Mouse (Mus musculus) embryo, embryonic 10 days (tissue): ENCODE results near the gene S1pr4.

Source experiments
- DNase-seq: peaks from one replicate; pipeline ENCODE4 v3.0.0-alpha.2; 2015; ENCODE audit warnings: low spot score

S1pr4 gene

DNA sequence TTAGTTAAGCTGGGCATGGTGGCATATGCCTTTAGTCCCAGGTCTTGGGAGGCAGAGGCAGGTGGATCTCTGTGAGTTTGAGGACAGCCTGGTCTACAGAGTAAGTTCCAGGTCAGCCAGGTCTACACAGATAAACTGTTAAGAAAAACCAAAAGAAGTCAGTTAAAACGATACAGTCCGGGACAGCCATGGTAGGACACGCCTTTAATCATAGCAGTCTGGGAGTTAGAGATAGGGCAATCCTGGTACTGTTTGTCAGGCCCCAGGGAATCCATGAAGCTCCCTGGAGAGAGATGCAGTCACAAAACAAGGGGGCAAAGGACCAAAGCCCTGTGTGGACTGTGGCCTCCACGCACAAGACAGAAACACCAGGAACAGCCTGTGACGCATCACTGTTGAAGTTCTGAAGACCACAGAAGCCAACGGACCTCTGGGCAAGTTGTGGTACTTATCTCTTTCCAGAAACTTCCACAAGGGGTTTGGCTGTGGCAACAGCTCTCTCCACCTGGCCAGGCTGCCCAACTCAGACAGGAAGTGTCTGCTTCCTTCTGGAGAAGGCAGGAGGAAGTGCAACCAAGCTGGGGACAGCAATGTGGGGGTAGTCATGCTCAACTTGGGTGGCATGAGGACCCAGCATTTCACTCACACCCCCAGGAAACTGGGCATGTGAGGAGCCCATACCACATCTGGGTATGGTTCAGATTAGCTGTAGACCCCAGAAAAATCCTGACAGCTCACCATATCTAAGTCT lies 19.5 kb upstream of the S1pr4 start:
- no peak for DNase-seq

DNA sequence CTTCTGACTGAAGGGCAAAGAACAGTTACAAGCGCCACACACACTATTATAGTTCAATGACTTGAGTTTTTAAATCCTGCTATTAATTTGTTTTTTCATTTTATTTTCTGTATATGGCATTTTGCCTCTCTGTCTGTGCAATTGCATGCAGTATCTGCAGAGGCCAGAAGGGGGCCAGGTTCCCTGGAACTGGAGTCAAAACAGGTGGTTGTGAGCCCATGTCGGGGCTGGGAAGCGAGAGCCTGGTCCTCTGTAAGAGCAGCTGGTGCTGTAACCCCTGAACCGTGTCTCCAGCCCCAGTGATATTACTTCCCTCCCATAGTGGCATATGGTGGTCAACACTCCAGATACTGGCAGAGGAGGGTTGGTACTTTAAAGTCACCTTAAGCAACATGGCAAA lies 18.6 kb upstream of the S1pr4 start:
- peak; percentile 76 for DNase-seq

DNA sequence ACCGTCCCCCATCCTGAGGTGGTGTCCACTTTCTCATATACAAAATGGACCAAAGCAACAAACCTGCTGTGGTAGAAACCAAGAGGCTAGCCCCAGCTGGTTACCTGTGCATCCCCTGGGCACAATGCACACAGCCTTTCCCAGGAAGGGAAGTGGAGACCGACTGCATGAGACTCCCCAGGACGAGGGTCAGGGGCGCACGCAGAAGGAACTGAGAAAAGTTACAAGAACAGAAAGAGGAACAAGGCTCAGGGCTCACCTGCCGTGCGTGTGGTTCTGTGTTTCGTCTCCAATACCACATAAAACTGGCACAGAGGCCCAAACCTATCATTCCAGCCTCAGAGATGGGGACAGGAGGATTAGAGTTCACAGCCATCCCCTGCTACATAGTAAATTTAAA lies 17.3 kb upstream of the S1pr4 start:
- no peak for DNase-seq

DNA sequence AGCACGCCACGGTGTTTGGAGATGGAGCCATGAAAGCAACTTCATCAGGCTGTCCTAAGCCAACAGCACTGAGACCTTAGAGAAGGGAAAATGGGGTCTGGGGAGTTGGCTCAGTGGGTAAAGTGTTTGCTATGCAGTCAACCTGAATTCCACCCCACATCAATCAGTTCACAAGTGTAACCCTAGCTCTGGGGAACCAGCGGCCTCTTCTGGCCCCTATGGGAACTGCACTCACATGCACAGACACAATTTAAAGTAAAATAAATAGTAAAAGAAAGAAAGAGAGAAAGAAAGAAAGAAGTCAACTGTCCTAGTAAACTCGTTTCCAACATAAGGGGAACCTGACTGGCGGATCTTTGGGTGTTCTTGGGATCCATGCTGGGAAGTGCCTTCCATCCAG lies 13.9 kb upstream of the S1pr4 start:
- no peak for DNase-seq

DNA sequence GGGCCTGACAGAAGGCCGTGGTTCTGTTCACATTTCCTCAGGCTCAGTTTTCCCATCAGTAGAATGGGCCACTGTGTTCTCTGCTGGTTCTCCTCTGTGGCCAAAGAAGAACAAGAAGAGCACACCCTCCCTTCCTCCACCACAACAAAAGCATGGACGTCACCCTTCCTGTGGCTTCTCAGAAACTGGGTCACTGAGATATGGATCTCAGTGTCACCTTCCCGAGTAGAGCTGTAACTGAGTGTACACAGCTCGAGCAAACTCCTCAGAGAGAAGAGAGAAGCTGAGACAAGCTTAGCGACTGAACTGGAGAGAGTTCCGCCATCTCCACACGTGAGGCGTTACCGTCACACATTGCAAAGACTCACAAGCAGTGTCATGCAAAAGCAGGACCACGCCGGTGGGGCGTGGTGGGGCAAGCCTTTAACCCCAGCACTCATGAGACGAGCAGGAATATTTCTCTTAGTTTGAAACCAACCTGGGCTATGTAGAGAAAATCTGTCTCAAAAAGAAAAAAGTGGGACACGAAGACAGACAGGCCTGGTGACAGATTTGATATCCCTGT lies 10.4 kb upstream of the S1pr4 start:
- no peak for DNase-seq

DNA sequence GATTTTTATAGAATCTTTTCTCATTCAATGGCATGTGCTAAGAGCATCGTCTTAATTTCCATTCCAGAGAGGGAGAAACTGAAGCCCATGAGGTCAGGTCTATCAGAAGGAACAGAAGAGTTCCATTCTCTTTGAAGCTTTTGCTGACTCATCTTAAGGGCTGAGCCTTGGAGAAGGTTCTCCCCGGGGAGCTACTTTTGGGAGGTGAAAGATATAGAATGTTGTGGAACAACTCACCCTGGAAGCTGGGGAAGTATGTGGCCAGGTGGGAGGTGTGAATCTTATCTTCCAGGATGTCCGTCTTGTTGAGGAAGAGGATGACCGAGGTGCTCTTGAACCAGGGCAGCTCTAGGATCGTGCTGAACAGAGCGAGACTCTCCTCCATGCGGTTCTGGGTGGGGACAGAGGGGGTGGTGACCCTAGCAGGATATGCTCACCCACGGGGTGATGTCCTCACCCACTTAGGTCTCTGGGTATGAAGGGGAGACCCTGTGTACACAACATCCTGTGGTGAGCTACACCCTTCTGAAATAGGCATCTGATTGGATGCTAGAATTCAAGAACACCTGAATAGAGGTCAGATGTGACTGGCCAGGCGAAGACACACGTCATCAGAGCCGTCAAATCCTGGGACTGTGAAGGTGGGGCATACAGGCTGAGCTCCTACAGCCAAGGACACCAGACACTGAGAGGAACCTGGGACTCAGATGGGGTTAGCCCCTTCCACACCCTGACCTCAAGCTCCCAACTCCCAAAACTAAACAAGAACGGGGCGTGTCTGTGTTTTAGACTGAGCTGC lies 8.0 kb upstream of the S1pr4 start:
- no peak for DNase-seq

DNA sequence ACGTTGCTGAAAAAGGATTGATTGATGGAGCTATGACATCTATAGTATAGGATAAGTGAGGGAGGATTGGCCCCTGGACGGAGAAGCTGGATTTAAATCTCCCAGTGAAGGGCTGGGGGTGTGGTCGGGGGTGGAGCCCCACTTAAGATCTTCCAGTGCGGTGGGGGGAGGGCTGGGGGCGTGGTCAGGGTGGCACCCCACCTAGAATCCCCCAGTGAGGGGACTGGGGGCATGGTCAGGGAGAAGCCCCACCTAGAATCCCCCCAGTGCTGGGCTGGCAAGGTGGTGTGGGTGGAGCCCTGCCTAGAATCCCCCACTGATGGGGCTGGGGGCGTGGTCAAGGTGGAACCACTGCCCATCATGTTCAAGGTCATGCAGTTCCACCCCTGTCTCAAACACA lies 7.2 kb upstream of the S1pr4 start:
- no peak for DNase-seq

DNA sequence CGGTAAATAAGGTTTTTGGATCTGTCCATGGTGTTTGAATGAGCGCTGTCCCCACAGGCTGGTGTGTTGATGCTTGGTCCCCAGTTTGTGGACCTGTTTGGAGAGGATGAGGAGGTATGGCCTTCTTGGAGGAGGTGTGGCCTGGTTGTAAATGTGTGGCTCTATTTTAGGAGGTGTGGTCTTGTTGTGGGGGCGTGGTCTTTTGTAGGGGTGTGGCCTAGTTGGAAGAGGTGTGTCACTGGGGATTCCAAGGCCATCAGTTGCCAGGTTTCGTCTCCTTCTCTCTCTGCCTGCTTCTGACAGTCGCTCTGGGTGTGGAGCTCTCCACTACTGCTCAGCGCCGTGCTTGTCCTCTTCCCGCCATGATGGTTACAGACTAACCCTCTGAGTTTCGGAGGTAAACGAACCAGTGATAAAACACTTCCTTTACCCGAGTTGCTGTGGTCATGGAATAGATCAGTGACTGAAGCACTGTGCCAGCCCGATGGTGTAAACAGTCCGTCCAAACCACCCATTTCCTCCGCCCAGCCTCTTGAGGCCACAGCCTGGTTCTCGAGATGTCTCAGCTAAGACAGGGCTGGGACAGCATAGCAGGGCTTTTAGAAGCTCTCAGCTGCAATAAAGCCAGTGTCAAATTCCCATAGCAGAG lies 5.2 kb upstream of the S1pr4 start:
- DNase-seq, result no peak

DNA sequence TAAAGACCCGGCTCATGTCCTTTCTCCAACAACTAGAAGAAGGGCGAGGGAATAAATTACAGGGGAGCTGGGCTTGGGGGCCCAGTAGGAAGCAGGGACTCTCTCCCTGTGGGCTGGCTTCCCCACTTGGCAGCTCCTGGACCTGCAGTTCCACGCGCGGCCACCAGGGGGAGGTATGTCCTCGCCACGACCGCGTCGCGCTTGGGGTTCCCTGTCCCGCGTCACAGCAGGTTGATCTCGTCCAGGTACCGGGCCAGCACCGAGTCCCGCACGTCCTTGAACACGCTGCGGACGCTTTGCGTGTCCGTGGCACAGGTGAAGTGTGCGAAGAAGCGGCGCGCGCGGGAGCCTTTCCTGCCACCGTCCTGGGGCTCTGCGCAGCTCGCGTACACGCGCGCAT lies 2.7 kb upstream of the S1pr4 start:
- DNase-seq, result peak; percentile 87

DNA sequence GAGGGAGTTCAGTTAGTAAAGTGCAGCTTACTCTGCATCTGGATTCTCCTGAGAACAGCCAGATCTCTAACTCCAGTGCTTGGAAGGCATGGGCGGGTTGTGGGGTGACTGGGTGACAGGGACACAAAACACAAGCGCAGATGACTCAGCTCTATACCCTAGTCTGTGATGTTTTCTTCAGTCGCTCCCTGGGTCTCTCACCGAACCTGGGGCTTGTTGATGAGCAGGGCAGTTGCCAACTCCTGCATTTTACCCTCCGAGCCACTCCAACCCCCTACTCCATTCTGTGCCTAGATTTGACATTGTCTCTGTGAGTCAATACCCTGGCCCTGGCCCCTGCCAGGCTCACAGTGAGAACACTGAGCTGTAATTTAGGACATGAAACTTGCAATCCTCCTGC lies 1.9 kb upstream of the S1pr4 start:
- DNase-seq, result no peak

DNA sequence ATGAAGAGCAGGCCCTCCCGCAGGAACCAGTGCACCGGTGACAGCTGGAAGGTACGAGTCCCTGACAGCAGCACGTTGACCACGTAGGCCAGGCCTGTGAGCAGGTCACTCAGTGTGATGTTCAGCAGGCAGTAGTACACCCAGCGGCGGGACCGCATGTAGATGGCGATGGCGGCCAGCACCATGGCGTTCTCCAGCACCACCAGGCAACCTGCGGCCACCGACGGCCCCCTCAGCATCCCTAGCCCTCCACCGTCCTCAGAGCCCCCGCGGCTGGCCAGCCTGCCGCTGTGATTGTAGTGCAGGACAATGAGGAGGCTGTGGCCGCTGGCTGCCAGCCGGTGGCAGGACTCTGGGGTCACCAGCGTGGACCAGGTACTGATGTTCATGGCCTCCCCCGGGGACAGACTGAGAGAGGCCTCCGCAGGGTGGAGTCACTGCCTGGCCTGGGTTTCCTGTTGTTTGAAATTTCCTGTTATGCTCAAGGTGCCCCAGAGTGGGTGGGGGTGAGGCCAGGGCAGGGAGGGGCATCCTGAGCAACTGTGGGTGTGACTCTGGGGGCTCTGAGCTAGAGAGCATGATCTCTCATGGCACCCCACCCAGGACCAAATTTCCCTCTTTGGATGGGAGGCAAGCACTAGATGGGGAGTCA lies 556 bp downstream of the S1pr4 start:
- DNase-seq, result no peak

DNA sequence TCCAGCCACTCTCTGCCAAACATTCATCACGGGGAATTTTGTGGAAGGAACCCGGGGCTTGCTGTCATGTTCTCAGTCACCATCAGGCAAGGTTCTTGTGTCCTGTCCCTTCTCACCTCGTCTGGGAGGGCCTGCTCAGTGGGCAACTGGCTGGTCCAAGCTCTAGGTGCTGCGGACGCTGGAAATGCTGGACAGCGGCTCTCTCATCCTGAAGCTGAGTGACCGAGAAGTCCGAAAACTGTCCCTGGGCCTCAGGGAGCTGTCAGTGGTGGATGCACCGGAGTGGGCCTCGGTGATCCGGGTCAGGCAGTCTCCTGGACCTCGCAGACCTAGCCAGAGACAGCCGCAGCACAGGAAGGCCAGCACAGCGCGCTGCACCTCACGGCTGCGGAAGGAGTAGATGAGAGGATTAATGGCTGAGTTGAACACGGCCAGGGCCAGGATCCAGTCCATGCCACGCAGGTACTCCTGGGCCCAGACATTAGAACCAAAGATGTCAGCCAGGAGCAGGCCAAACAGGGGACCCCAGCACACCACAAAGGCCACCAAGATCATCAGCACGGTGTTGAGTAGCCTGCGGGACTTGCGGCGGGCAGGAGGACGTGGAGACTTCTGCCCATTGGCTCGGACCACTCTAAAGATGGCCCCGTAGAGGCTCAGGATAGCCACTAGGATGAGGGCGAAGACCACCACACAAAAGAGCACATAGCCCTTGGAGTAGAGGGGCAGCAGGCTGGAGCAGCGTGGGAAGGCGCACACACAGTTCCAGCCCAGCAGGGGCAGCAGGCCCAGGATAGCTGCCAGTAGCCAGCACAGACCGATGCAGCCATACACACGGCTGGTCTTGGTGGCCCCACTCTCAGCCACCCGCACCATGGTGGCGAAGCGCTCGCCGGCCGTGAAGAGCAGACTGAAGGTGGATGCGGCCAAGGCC lies 1.3 kb downstream of the S1pr4 start:
- DNase-seq, result no peak

DNA sequence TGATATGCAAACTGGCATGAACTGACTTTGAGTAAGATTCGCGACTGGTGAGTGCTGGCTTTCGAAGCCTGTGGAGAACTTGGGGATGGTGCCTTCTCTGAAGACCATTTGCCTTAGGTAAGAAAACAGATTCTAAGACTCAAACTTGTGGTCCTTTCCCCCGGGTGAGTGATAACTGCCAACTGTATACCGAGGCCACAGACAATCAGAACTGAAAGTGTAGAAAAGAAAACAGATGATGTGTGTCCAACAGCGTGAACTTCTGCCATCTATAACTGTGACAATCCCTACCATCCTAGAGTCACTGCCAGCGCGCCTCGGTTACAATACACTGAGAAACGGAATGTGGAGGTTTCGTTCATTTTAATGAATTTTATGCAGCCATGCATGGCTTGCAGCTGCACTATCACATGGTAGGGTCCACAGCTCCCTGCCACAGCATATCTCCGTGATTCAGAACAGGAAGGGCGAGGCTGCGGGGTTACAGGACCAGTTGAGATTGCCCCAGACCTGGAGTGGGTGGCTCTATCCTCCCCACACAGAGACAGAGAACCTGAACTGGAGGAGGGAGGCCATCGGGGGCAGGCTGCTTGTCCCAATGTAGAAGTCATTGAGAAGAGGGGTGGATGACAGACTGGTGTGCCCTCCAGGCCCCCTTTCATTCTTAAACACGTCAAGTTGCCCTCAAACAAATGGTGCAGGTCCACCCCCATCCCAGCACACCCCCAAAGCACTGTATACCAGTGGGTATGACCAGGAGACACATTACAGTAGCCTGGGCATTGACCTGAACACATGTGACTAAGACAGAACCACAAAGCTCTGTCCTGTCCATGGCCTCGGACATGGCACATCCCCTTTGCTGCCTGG lies 2.3 kb downstream of the S1pr4 start:
- DNase-seq, result no peak

DNA sequence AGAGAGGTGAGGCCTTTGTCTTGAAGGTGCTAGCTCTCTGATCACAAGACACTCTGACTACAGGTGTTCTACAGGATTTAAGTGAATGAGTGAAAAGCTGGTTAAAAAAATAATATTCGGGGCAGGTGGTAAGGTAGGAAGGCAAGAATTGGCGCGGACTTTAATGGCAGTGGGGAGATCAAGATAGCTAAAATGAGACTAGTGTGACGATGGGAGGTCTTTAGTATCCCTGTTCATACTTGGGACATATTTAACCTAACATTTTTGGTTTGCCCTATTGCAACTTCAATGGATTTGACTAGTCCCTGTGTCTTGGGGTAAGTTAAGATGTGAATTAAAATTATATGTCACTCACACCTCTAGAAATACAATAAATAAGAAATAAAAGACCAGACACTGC lies 3.0 kb downstream of the S1pr4 start:
- no peak for DNase-seq

DNA sequence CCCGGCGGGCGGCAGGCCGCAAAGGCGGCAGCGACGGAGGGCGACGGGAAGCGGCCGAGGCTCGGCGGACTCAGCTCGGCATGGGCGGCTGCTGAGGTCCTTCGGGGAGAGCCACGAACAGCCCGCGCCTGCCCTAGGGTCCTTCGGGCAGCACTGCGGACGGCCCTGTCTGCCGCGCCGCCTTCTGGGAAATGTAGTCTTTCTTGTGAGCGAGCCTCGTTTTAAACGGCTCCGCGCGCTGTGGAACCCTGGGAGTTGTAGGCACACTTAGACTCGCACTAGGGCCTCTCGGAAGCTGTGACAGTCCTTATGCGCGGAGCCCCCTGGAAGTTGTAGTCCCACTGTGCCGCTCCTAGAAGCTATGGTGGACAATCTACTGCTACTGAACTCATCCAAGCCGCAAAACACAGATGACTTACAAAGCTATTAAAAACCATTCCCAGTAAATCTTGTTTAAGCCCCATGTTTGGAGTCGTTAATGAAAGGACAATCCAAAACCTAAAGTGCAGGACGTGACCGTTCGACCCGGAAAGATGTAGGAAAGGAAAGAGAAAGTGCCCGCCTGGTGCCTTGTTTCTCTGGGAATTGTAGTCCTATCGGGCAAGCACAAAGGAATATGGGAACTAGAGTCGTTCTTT lies 3.5 kb downstream of the S1pr4 start, which contains the start of gene Ncln:
Ncln (minus strand) TSS at position 129 of the 638 bp plus-strand sequence.
- DNase-seq, result peak; percentile 99

DNA sequence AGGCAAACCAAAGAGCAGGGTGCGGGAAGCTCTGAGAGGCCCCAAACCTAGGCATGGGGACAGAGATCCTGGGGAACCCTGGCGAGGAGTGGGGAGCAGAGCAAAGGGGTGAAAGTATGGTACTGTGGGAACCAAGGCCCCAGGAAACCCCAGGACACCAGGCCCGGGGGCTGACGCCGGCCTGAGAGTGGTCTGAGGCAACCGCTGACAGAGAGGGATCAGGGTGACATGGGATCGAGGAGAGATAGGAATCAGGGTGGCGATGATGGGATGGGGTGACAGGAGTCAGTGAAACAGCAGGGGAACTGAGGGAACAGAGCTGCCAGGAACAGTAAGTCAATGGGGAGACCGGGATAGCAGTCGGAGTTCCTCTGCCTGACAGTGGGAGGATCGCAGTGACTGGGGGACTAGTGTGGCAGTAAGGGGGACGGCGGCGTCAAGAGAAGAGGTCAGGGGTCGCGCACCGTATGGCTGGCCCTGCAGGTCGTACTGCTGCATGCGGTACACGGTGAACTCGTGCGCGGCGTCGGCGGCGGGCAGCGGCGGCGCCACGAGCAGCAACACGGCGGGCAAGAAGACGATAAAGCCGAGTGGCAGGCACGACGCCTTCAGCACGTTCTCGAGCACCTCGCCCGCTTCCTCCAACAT lies 4.2 kb downstream of the S1pr4 start:
- DNase-seq, result no peak

DNA sequence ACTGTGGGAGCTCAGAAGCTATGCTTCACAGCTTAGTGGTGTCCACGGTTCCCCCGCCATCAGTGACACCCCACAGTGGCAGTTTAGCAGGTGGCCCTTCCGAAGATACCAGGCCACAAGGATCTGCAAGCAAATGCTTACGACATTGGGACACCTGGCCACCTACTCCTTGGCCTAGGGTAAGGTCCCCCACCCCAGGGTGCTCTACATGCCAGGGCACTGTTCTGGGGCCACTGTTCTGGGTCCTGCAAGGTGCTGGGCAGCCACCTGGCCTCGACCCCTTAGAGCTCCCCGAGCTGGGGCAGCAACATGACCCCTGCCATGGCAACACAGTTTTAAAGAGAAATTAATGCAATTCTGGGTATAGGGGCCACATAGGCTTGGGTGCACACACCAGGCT lies 4.8 kb downstream of the S1pr4 start:
- no peak for DNase-seq

DNA sequence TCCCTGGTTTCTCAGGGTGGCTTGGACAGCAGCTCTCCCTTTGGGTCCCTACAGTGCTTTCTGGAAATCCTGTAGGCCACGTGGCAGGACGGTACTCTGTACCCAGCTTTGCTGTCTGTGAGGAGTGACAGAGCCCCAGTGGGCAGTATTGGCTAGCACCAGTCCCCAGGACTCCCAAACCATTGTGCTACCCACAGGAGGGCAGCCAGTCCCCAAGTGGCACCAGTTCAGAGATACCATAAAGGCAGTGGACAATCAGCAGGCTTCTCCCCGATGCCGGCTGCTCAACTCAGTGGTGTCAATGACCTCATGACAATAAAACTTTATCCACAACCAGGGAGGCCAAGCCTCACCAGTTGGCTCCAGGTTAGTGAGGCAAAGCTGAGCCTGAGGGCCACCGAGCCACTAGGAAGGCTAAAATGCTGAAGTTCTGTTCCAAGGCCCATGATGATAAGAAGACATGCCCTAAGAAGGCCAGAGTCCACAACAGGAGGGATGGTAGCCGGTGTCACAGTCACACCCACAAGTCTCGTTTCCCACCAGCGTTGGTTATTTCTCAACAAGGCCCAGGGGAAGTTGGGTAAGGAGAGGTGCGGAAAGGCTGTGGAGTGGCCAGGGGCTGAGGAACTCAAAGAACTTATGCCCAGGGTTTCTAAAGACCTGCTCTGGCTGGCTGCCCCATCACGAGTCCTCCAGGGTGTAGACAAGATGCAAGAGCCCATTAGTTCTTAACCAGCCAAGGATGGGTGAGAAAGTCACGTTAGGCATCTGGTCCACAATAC lies 5.5 kb downstream of the S1pr4 start:
- DNase-seq, result no peak
